Mouse (Mus musculus) CD4-positive, CD25-positive, alpha-beta regulatory T cell, adult 4 months (primary cell): ENCODE results near the gene B3gat1. TPM values are rescaled to one million over a fixed set of nuclear protein-coding genes. Genes with fewer than 3 reads are reported as not detected.

ENCODE experiments used
- ATAC-seq: one replicate; pipeline ENCODE4 v1.8.0; 2017
- polyA plus RNA-seq, 2 experiments: library from polyadenylated mRNA; unstranded; fragments of 100-300 nt; shearing (Covaris generic); gene quantifications; one replicate each; pipeline ENCODE4 v1.2.1; 2017

Gene B3gat1
- polyA plus RNA-seq, 2 experiments from 2014 or later = not detected

DNA sequence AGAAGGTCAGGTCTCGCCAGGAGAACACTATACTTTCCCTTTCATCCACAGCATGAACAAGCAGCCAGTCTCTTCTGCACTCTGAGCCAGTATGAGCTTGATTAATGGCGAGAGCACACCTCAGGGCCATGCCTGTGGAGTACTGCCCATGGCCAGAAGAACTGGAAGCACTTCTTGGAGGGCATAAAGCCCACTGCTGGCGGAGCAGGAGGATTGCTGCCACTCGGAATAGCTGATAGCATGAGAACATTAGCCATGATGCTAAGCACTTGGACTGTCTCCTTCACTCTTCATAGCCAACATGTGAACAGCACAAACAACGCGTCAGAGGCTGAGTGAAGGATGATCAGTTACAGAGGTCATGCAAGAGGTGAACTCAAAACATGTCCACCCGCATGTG, 44.9 kb downstream of the B3gat1 start:
- no peak for ATAC-seq

DNA sequence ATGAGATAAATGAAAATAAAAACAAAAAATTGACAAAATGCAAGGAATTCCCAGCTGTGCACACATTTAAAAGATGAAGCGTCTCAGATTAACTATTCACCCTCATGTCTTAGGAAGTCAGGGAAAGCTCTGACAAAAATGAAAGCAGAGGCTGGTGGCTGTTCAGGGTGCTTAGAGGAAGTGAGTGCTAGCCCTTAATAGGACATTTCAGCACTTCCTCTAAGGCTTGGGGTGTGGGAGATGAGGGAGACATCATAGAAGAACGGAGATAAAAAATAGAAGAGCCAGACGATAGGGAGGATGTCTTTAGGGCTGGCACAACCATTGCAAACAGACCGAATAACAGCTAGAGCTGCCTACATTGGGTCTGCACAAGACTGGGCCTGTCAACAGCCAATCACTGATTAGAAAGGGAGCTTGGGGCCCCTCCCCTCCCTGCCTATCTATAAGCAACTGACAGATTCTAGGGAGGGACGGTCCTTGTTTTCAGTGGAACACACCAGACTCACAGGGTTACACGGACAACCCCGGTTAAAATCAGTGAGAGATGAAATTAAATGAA, 50.0 kb downstream of the B3gat1 start:
- no peak for ATAC-seq

DNA sequence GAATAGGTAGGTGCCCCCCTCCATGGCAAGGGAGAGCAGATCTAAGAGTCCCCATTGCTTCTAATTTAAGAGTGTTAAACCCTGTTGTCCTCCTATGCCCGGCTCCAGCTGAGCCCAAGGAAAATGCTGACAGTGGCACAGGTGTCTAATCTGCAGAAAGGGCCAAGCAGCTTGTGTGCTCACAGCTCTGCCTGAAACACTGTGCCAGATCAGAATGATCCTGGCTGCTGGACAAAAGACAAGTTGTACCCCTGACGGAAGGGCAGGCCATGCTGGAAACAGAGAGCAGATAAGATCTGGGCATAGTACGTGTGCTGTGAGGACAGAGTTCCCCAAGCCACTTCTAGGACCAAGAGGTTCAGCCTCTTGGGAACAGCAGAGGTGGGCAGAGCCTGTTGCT, 59.3 kb downstream of the B3gat1 start:
- no peak for ATAC-seq

DNA sequence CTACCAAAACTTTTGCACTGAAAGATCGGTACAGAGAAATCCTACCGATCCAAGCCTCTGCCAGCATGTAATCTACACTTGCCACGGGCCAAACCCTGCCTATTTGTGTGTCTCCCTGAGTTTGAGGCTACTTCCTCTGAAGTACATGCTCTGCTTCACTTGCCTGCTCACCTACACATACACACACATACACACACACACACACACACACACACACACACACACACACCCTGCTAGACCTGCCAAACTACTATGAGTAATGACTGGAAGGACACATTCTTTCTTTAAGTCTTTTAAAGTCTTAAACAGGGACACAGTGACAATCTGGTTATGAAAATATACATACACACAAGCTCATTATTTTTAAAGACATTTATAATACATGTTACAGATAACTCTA, 64.7 kb downstream of the B3gat1 start:
- no peak for ATAC-seq

DNA sequence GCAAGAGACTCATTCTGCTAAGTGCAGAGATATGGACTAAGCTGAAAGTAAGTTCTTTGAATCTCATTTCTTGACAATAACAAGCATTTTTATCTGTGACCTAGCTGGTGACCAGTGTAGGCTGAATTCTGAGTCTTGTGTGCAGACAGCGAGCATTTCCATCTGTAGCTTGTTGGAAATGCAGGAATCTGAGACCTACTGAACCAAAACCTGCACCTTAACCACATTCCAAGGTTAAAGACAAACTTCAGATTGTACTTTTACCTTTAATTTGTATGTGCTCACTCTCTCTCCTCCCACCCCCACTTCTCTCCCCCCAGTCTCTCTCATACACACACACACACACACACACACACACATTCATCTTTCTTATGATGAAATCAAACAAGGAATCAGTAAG, 65.2 kb downstream of the B3gat1 start:
- no peak for ATAC-seq

DNA sequence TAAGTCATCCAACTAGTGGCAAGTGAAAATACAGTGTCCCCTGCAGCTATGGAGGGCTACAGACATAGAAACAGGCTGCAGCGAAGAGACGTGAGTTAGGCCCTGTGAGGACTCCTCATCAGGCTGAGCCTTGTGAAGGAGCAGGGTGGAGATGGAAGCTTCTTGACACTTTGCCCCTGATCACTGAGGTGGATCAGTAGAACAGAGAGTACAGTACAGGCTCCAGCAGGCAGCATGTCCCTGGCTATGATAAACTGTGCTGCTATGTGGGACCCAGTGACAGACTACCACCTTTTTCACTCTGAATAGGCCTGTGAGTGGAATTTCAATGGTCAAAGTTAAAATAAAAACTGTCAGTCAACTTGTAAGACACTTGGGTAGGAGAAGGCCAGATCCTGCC, 66.8 kb downstream of the B3gat1 start:
- ATAC-seq = no peak

DNA sequence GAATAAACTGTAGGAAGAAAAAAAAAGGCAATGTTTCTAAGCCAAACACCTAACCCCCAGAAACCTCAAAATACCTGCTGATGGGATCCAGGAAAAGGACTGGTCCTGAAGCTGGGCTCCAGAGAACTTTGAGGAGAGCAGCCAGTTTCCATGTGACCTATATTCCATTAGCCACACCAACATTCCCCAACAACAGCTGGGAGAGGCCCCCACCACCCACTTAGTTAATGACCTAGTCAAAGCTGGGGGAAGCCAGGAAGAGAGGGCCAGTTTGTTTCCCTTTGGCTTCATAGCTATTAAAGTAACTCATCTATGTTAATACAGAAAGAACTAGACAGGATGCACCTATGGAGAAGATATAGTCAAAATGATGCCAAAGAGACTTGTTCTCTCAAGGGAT, 70.8 kb downstream of the B3gat1 start:
- no peak for ATAC-seq

DNA sequence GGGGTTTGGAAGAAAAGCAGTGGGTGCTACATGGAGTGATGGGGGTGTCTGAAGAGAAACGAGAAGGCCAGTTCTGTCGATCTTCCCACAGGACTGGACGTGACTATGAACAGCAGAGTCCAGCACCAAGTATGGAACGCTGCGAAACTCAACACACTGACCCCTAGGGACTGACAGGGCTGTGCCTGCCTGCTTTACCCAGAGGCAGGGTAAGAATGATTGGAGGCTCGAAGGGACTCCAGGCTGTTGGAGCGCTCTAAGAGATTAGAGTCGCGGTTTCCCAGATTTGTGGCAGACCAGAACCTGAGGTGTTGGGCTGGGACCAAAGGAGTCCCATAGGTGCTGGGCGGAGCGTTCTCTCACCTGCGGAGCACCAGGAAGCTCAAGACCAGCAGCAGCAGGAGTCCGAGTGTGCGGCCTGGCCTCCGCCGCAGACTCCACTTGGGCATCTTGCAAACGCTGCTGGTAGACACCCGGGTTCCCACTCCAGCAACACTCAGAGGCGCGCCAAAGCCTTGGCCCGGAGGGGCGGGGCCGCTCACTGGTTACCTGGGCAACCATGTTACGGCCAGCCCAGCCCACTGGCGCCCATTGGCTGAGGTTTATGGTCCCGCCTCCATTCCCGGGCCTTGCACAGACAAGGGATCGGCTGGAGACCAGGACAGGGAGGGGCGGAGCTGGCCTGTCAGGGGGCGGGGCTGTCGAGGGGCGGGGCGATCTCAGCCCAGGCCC, 72.6 kb downstream of the B3gat1 start, which contains the start of gene Glb1l2:
Gene Glb1l2 (minus strand): TSS at position 534 of the 732 bp plus-strand sequence.
- ATAC-seq = no peak

DNA sequence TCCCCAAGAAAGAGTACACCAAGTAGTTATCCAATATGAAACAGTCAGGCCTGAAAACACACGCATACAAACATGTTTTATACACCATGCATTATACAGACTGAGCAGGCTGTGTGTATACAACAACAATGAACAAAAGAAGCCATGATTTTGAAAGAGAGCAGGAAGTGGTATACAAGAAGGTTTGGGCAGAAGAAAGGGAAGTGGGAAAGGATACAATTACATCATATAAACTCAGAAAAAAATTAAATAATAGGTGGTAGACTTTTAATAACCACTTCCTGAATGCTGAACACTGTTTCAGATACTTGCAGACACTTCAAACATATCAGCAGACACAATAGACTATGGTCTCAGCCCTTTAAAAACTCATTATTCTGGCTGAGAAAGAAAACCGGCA, 75.2 kb downstream of the B3gat1 start:
- ATAC-seq = no peak

Other genes starting within 250 kb of the B3gat1 start
- gene Glb1l2, start 72.7 kb downstream of the B3gat1 start, polyA plus RNA-seq = not detected
- gene Glb1l3, start 127.2 kb downstream of the B3gat1 start, polyA plus RNA-seq = not detected
- gene Gm1110, start 189.4 kb downstream of the B3gat1 start, polyA plus RNA-seq = under 1 TPM in 1 of 2 experiments, not detected in 1; 0.38 TPM